Mouse (Mus musculus): ENCODE measurements around the gene Nol8.

Gene Nol8

DNA sequence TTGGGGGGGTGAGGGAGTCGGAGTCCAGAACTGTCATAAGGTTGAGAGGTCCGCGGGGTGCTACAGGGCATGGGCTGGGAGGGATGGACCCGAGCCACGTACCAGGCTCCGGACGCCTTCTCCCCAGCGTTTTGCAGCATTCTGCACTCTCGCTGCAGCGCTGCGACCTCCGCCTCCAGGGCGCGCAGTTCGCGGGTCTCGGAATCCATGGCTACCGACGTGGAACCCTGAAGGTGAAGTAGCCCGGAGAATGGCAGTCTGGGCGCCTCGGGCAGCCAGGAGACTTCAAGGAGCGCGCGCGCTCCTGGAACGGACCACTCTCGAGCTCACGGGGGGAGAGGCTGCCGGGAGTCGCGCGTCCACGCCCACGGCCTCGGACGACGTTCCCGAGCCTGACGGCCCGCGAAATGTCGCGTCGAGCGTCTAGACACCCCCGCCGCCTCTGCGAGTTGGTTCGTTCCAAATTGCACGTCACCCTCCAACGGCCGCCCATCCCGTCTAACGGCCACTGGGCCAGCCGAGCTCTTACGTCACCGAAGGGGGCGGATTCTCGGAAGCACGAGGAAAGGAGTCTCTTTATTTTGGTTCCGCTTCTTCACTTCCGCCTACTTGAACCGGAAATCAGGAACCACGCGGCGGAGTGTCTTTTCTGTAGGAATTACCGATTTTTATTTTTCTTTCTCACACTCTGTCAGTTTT lies at the start of gene Nol8, which contains the start of gene Cenpp:
Gene Nol8, plus strand, starts transcription at position 598 of the 699 bp plus-strand sequence.
Gene Cenpp, minus strand, starts transcription at position 305 of the 699 bp plus-strand sequence.
- peak; percentile 97 for DNase-seq (ENCODE audit: low read depth)

DNA sequence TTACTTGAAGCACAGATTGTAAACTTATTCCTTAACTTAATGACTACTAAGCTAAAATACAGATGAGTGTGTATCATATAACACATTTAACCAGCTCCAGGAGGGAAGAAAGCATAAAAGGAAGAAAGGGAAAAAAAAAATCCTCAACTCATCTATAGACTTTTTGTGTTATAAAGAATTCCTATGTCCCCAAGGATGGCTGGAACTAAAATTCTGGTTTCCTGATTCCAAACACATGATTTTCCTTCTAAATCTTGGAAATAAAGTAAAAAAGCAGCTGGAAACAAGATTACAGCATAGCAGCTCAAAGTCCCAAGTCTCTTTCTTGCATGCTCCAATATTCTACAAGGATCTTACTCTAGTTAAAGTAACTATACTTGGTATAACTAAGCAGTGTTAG lies 49.3 kb upstream of the Nol8 start:
- no peak for DNase-seq (ENCODE audit: low read depth)

DNA sequence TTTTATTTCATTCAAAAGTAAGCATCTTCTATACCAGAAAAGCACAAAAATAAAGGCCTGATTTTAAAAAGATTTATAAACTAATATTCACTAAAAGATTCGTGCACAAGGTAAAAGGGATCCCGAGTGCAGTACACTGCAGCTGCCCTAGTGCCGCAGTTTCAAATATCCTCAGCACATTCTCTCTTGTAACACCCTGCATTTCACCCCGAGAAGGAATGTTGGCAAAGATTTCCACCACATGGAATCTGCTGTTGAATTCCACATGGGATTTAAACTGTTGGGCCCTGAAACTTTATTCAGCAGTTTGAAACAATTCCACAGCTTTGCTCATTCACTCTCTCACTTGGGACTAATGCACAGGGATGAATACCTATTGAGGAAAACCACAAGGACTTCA lies 45.2 kb upstream of the Nol8 start, which contains the start of gene Ogn:
Gene Ogn, plus strand, starts transcription at position 333 of the 400 bp plus-strand sequence.
- DNase-seq (ENCODE audit: low read depth), result no peak

DNA sequence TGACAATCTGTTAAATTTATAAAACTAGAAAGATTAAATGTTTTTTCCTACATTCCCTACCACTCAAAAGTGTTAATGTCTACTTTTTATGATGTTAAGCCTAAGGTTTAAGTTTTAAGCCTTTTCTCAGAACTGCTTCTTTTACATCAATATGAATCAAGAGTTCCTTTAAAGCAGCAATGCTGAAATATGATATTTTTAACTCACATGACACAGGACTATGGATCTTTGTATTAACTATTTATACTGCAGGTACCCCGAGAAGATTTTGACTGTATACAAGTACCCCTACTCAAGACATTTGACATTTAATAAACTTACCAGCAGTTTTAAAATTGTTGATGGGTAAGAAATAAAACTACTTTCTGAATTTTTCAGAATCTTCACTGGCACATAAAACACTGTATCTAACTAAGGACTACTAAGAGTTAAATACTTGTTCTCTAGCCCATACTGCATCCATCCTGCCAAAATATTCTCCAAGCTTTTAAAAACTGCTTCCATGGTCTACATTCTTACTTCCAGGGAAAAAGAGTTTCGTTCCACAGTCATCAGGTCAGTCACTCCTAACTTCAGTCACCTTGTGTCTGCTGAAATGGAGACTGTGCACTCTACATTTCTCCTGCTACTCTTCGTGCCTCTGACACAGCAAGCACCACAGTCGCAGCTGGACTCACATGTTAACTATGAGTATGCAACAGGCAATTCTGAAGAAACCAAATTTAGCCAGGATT lies 44.1 kb upstream of the Nol8 start:
- DNase-seq (ENCODE audit: low read depth), result no peak

DNA sequence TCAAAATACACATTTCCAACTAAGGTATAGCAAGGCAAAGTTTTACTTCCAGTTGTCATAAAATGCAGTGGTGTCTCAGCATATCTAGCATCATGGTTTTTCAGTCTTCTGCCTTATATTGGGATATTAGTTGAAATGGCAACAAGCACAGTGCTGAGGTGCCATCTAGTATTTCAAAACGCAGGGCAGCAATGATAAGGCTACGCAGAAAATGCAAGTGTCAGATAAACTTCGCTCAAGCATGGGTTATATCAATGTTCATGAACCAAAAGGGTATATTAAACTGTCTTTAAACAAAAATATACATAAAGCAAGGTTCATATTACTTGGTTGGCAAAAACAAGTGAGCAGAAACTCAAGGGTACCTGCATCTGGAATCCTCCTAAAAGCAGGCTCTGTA lies 35.9 kb upstream of the Nol8 start:
- no peak for DNase-seq (ENCODE audit: low read depth)

DNA sequence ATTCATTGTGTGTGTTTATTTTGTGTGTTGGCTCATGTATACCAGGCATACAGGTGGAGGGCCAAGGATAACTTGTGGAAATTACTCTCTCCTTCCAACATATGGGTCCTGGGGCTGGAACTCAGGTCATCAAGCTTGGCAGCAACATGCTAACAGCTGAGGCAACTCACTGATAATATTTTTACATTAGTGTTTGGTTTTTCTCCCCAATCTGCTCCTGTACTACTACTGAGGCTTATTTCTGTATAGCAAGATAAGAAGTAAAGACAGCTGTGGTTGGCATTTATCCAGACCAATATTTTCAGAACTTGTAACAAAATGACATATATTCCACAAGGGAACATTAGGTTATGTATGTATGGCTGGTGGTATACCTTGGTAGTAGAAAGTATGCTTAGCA lies 34.5 kb upstream of the Nol8 start:
- DNase-seq (ENCODE audit: low read depth), result no peak

DNA sequence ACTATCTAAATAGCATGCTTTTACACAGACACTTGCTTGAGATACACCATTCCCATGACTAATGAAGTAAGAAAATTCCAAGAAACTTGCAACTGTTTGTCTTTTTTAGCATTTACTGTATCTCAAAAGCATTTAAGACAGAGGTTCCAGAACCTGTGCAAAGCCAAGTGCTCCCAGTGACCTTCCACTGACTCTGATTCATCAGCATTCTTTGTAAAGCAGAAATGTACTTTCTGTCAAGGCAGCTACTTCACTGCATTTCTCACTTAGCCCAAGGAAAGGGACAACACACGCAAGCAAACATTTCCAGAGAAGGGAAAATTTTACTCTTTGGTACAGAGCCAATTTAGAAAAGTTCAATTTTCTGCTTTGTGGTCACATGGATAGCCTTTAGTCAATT lies 29.7 kb upstream of the Nol8 start:
- DNase-seq (ENCODE audit: low read depth), result peak; percentile 28

DNA sequence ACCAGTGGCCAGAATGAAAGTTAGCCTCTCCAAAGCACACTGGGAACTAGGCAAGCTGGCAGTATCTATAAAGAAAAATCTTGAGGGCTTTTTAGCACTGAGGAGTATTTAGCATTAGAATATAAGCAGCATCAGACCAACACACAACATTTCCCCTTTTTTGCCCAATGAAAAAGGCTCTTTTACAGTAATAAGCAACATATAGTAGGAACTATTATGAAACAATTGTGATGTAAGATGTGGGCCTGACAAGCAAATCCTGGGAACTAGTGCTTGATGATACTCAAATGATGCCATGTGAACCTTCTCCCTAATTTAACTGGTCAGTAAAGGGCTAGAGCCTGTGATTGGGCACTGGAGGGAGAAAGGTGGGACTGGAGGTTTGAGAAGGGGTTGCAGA lies 24.7 kb upstream of the Nol8 start:
- DNase-seq (ENCODE audit: low read depth), result no peak

DNA sequence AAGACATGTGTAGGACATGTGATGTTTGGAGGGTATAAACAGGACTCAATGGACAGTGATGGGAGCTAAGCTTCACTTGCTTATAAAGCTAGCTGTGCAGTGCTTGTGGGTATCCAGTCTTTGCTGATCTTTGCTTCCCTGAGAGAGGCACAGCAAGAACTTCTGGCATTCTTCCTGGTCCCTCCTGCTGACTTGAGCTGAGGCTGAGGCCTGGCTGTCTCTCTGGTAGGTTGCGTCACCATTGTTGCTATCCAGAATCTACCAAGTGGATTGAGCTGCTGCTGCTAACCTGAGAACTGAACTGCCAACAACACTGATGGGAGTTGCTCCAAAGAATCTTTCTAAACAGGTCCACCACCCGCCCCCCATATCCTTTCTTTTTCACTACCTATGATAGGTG lies 23.8 kb upstream of the Nol8 start:
- peak; percentile 22 for DNase-seq (ENCODE audit: low read depth)

DNA sequence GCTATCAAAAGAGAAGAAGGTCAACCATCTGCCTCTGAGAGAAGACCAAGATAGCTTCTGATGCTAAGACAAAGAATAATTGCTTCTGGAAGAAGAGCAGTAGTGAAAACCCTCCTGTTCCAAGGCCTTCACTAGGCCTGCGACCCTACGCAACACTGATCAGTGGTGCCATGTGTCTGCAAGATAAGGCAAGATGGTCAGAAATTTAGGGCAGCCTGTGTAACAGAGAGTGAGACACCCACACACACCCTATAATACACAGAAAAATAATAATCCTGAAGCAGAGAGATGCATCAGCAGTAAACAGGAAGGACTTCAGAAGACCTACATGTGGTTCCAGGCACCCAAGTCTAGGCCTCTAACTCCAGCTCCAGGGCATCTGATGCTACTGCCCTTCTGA lies 12.9 kb upstream of the Nol8 start:
- DNase-seq (ENCODE audit: low read depth), result no peak

DNA sequence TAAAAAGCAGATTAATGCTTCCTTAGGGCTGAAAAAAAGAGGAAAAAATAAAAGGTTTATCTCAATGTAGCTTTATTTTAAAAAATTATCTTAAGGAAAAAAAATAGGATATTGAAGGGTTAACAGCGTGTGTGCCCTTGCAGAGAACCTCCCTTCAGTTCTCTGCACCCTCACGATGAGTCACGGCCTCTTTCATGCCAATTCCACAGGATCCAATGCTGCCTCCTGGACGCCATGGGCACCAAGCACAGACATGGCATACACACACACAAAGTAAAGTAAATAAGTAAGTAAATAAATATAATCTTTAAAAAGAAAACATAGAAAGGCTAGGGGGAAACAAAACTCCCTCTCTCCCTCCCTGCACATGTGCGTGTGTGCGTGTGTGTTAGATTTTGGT lies 10.2 kb upstream of the Nol8 start:
- peak; percentile 27 for DNase-seq (ENCODE audit: low read depth)

DNA sequence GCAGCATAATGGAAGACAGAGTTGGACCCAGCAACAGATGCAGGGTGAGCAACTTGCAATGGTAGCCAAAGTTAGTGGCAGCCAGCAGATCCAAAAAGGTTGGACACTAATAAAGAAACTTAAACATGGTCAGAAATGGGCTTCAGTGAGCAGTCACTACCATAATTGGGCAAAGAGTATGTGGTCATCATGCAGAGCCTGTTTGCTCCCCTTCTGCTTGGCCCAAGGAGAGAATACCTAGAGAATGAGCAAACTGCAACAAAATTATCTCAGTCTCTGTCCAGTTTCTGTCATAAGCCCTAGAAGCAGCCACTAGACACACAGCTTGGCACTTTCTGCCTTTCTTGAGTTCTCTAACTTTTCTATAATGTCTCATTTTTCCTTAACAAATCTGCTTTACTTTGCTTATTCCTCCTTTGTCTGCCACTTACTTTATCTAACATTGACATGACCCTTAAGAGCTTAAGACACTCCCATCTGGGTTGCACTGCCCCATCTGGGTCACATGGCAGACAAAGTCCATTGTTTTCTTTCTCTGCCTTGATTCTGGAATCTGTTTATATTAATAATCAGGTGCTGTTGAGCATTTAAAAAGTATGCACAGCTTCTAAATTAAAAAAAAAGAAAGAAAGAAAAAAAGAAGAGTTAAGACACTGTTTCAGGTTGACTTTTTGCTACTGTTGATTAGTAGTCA lies 9.1 kb upstream of the Nol8 start:
- DNase-seq (ENCODE audit: low read depth), result no peak

DNA sequence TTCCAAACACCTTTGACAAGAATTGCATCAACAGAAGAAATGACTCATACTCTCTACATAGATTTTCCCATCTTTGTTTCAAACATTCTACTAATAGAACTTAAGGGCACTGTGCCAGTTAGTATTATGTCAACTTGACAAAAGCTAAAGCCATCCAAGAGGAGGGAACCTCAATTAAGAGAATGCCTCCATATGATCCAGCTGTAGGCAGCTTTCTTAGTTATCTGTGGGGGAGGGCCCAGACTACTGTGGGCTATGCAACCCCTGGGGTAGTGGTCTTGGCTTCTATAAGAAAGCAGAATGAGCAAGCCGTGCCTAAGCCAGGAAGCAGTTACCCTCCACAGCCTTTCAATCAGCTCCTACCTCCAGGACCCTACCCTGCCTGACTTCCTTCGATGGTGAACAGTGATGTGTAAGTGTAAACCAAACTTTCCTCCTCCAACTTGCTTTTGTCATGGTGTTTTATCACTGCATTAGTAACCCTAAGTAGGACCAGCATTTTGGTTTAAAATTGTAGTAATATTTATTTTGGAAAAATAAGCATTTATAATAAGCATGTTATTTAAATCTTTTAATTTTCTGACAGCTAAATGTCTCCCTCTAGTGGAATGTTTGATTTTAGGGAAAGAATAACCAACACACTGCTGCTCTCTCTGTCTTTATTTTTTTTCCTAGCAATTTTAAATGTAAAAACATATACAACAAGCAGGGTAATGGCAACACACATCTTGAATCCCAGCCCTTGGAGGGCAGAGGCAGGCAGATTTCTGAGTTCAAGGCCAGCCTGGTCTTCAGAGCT lies 7.9 kb upstream of the Nol8 start:
- peak; percentile 36 for DNase-seq (ENCODE audit: low read depth)

DNA sequence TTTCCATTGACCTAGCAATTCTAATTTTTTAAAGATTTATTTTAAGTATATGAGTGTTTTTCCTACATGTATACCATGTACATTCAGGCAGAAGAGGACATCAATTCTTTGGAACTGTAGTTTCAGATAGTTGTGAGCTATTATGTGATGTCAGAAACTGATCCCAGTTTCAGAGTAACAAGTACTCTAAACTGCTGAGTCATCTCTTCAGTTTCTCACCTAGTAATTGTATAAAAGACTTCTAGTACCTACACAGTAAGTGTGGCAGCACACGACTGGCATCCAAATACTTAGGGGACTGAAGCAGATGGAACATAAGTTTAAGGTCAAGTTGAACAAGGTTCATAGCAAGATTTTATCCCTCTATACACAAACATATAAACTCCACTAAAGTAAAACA lies 6.9 kb upstream of the Nol8 start:
- no peak for DNase-seq (ENCODE audit: low read depth)

DNA sequence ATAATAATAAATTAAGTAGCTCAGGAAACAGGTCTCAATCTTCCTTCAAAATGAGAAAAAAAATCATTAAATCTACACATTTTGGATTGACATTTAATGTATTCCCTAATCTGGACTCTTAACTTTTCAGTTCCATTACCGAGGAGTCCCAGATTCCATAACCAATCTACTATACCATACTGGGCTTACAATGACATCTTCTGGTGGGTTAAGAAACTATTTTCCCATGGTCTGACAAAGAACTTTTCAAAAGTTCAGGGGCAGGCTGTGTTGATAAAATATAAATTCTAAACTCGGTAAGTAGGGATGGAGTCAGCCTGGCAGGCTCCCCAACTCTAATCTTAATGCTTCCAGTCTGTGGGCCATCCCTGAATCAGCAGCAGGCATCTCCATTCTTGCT lies 1.7 kb upstream of the Nol8 start:
- DNase-seq (ENCODE audit: low read depth), result no peak

DNA sequence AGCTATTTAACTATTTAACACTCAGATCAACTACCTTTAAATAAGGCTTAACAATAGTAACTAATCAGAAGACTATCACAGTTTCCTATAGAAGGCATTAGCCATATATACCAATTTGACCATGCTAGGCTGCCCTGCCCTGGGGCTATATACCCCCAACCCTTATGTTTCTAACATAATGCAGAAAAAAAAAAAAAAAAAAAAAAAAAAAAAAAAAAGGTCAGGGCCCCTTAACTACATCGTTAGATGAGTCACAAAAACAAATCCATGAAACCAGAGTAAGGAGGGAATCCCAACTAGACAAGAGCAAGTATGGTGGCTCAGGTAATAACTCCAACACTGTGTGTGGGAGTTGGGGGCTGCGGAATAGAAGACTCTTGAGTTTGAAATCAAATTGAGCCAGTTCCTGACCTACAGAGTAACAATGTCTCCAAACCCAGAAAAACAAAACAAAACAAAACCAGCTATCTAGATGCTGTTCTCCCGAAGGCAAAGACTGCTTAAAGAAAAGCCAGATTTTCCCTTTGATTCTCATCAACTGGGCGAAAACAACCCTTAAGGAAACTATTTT lies 1.0 kb upstream of the Nol8 start:
- DNase-seq (ENCODE audit: low read depth), result no peak

DNA sequence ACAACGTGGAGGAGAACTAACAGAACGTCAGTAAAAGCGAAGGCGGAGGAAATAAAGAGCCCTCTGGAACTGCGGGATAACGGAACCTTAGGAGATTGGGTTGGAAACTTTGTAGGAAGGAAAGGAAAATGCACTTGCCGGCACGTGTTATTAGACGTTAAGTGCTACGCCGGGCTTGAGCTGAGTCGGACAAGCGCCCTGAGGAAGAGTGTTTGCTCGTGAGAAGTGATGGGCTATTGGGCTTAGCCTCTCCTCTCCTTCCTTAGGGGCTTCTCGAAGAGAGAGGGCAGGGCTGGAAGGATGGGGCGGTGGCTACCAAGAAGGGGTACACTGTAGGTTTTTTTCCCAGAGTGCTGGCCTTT lies 283 bp downstream of the Nol8 start:
- DNase-seq (ENCODE audit: low read depth), result no peak

DNA sequence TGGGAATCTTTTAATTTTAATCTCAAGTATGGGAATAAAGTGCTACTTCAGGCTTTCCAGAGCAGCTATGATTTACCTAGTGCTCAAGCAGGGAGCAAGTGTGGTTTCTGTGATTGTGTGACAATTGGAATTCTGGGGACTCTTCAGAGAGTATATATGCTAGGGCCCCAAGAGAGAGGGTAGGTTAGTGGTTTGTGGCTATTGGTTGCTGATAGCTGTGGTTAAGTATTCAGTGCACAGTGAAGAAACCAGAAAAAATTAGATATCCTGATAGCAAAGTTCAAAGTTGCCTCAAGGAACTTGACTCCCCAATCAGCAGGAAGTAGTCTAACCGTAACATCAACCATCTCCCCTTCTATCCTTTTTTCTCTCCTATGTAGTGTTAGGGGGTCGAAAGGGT lies 24.9 kb downstream of the Nol8 start:
- DNase-seq (ENCODE audit: low read depth), result no peak

DNA sequence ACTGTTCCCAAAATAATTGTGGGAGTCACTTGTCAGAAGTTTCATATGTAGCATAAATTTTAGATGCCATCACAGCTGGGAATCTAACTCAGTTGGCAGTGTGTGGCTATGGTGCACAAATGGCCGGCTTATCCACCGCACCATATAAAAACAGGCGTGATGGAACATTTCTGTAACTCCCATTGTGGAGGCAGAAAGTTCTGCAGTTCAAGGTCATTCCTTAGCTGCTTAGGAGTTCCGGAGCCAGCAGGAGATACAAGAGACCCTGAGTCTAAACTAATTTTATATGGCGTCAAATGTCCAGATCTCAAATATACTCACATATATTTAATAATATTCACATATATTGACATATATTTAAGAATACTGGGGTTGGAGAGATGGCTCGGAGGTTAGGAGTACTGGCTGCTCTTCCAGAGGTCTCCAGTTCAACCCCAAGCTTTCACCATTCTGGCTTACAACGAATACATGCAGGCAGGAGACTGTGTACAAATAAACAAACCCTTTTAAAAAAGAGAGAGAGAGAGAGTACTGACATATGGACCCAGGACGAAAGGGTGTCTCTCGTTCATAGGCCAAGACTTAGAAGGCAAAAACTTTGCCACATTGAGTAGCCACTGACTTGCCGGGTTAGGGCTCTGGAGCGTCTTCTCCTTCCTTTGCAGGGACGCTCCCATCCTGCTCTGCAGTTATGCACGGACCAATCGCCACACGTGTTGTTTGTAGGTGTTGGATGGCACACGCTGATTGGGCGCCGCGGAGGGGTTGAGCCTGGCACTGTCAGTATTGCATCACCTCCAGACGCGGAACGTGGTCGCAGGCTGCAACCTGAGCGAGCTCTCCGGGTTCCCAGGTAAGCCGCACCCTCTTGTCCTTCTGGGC lies 28.7 kb downstream of the Nol8 start, which contains the start of gene Iars:
Gene Iars, plus strand, starts transcription at position 750 of the 882 bp plus-strand sequence.
- peak; percentile 96 for DNase-seq (ENCODE audit: low read depth)

DNA sequence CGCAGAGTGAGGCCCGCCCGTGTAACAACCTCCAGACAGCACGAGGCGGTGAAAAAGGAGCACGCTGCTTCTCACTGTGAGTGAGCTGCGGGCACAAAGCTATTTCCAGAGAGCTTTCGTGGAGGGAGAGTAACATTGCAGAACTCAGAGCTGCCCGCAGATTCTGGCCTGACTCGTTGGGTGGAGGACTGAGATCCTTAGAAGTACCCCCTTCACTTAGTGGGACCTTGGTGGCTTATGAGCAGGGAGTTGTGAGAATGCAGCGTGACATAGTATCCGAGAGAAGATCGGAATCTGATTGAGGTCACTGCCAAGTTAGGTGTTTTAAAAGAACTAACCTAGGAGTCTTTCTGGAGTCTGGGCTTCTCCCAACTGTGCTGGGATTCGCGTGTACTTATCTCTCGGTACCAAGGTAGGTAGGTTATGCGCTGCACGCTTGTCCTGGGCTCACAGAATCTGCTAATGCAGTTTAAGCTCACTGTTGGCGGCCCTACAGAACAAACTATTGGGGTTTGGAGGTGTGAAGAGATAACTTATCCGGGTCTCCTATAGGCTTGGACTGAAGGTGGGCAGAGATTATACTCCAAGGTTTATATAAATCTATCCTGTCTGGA lies 29.5 kb downstream of the Nol8 start:
- no peak for DNase-seq (ENCODE audit: low read depth)

Measured in fibroblast of lung, adult 2 months (primary cell).